Mouse (Mus musculus) midbrain, embryonic 13.5 days (tissue): ENCODE data around the gene Hist1h3a. TPM values are rescaled to one million over a fixed set of nuclear protein-coding genes. Genes with fewer than 3 reads are reported as not detected.
A peak's percentile ranks its signal among the peaks of the same experiment; 100 is the strongest.

Experiments
- ATAC-seq: fragments of 200-750 bp; cut with Nextera tagmentation; 2 replicates; pipeline ENCODE4 v1.8.0; 2017; ENCODE audit warnings: mild to moderate bottlenecking, moderate TSS enrichment, moderate library complexity
- H3K27ac ChIP-seq: fragments of 300-500 bp; sonication (generic); 2 replicates; pipeline ENCODE4 v1.5.1; 2015; ENCODE audit warnings: inconsistent platforms, mild to moderate bottlenecking, moderate library complexity
- H3K27me3 ChIP-seq: fragments of 300-500 bp; sonication (generic); 2 replicates; pipeline ENCODE4 v1.6.1; 2015; ENCODE audit warnings: mild to moderate bottlenecking, inconsistent platforms
- H3K36me3 ChIP-seq: fragments of 300-500 bp; sonication (generic); 2 replicates; pipeline ENCODE4 v1.6.1; 2015; ENCODE audit warnings: mild to moderate bottlenecking, inconsistent platforms
- H3K4me1 ChIP-seq: fragments of 300-500 bp; sonication (generic); replicated peaks from 2 replicates; pipeline ENCODE4 v1.6.1; 2015; ENCODE audit warnings: inconsistent platforms
- H3K4me2 ChIP-seq: fragments of 300-500 bp; sonication (generic); replicated peaks from 2 replicates; pipeline ENCODE4 v1.6.1; 2015; ENCODE audit warnings: moderate library complexity, mild to moderate bottlenecking, inconsistent platforms
- H3K4me3 ChIP-seq: fragments of 300-500 bp; sonication (generic); replicated peaks from 2 replicates; pipeline ENCODE4 v1.5.1; 2015; ENCODE audit warnings: mild to moderate bottlenecking, inconsistent platforms
- H3K9ac ChIP-seq: fragments of 300-500 bp; sonication (generic); replicated peaks from 2 replicates; pipeline ENCODE4 v1.6.1; 2015; ENCODE audit warnings: mild to moderate bottlenecking, inconsistent platforms
- H3K9me3 ChIP-seq: fragments of 300-500 bp; sonication (generic); 2 replicates; pipeline ENCODE4 v1.6.1; 2016; ENCODE audit warnings: mild to moderate bottlenecking, inconsistent platforms
- WGBS: fragments of 180-500 bp; shearing (Covaris S2); methylation state at CpG from one replicate; pipeline ENCODE4 v1.1.7; 2015; 5-methylcytosine and 5-hydroxymethylcytosine counted together
- polyA plus RNA-seq: library from polyadenylated mRNA; unstranded; fragments of >200 nt; fragmentation: Nextera tagmentation; extraction: Ambion mirVana; gene quantifications from 2 replicates; pipeline ENCODE4 v1.2.1, GENCODE M21; 2015

Hist1h3a gene
- polyA plus RNA-seq, 1 experiment from 2014 or later, result 3.3 TPM

DNA sequence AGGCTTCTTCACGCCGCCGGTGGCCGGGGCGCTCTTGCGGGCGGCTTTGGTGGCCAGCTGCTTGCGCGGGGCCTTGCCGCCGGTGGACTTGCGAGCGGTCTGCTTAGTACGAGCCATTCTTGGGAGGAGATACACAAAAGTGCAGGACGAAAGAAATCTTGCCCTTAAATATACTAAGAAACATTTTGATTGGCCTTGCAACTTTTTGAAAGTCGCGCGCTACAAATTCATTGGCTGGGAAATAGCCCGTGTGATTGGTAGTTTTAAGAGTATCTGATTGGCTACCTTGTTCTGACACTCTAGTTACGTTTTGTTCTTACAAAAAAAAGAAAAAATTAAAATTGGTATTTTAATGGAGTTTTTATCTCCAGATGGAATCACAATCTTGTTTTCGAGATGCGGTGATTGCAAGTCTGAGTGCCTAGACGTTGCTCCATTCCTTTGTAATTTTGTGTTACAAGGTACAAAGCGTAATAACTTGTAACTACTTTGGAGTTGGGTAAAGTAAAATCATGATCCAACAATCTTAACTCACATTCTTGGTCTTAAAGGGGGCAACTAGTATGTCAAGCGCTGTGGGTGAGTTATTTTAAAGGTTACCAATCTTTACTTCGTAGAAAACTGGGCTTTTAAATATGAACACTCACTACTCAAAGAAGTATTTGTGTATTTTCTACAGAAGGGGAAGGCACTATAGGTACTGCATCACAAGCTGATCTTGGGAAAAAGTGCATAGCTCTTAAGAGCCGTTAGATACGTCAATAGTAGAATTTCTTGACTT lies 16.6 kb downstream of the Hist1h3a start, which contains the start of gene Hist1h3c:
Gene Hist1h3c, minus strand, starts transcription at position 222 of the 781 bp plus-strand sequence.
- Histone ChIP-seq H3K27ac (peak within 1 kb of the TSS; percentile 94), H3K4me1 (peaks cover 25% of the 10 kb centered on the region), H3K9me3 (no peaks in the 10 kb centered on the region), H3K4me2 (peak within 1 kb of the TSS; percentile 66), H3K9ac (peak within 1 kb of the TSS; percentile 50), H3K36me3 (no peaks in the 10 kb centered on the region), H3K27me3 (no peaks in the 10 kb centered on the region), H3K4me3 (peak within 1 kb of the TSS; percentile 39)
- under 1% methylated on average over 25 of the region's 28 CpGs for WGBS
- peak; percentile 58 for ATAC-seq

DNA sequence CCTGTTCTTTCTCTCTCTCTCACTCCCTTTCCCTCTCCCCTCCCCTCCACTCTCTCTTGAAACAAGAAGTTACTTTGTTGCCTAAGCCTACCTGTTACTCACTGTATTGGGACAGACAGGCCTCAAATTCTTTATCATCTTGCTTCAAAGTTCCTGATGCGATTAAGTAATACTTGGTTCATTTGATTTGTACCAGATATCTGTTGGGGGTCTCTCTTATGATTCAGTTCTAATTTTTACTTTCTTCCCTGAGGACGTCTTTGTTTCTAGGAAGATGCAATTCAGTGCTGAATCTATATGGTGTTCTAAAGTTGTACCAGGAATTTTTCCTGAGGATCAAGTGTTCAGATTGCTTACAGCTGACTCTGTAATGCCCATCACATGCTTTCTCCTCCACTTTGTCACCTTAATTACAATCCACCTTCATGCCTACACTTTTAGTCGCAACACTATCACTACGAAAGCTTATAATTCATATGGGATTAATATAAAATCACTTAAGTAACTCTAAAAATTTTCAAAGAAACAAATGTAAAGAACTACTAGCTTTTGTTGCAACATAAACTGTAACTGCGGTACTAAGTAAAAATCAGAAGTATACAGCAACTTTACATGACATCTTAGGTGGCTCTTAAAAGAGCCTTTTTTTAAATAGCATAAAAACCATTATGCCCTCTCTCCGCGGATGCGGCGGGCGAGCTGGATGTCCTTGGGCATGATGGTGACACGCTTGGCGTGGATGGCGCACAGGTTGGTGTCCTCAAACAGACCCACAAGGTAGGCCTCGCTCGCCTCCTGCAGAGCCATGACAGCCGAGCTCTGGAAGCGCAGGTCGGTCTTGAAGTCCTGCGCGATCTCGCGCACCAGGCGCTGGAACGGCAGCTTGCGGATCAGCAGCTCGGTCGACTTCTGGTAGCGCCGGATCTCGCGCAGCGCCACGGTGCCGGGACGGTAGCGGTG lies 17.5 kb downstream of the Hist1h3a start:
- peaks cover 34% of the 10 kb centered on the region for H3K4me1 ChIP-seq
- H3K4me3 ChIP-seq, result peak overlapping the region; percentile 39
- H3K9ac ChIP-seq, result peak overlapping the region; percentile 39; the same call in 1 of the 2 replicates
- peak overlapping the region; percentile 66 for H3K4me2 ChIP-seq
- H3K27ac ChIP-seq, result peak overlapping the region; percentile 19; the same call in 1 of the 2 replicates
- H3K9me3 ChIP-seq, result no peaks in the 10 kb centered on the region
- H3K36me3 ChIP-seq, result no peaks in the 10 kb centered on the region
- 2% methylated on average over 15 of the region's 36 CpGs for WGBS
- H3K27me3 ChIP-seq, result no peaks in the 10 kb centered on the region
- no peak for ATAC-seq

DNA sequence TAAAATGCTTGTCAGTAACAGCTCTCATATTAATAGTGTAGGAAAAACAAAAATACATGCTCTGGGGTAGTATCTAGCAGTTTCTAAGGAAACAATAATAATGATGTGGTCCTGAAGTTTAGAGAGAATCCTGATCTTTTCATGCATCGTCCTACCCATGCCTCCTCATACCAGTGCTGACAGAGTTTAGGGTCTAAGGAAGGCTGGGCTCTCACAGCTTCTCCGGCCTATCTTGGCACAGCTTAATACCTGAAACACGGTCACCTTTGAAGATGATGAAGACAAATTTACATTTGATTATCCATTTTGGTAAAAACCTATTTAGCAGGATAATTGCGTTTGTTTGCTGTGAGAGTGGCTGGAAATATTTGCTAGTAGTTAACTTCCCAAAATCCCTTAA lies 18.2 kb downstream of the Hist1h3a start:
- H3K27me3 ChIP-seq, result no peaks in the 10 kb centered on the region
- no peaks in the 10 kb centered on the region for H3K36me3 ChIP-seq
- no peak overlapping the region for H3K9ac ChIP-seq
- no peak for ATAC-seq
- H3K27ac ChIP-seq, result peak overlapping the region; percentile 19; the same call in 1 of the 2 replicates
- H3K9me3 ChIP-seq, result no peaks in the 10 kb centered on the region
- peaks cover 41% of the 10 kb centered on the region for H3K4me1 ChIP-seq
- H3K4me2 ChIP-seq, result peak overlapping the region; percentile 66; the same call in 1 of the 2 replicates
- 39% methylated on average over 4 of the region's 4 CpGs for WGBS
- H3K4me3 ChIP-seq, result peak overlapping the region; percentile 39; the same call in 1 of the 2 replicates

DNA sequence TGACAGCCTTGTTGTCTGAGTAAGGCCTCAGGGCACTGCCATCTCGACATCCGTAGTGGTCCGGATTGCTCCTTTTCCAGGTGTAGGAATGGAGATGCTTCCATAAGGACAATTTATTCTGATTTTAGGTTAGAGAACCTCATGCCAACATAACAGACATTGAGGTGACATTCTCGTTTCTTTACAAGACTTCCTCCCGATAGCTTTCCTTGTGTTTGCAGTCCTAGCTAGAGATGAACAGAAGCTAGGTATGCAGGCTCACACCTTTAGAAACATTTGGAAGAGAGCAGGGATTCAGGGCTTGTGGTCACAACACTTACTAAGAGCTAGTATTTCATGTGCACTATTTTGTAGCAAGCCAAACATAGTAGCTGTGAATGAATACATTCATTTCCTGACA lies 19.0 kb downstream of the Hist1h3a start:
- no peak overlapping the region for H3K4me2 ChIP-seq

DNA sequence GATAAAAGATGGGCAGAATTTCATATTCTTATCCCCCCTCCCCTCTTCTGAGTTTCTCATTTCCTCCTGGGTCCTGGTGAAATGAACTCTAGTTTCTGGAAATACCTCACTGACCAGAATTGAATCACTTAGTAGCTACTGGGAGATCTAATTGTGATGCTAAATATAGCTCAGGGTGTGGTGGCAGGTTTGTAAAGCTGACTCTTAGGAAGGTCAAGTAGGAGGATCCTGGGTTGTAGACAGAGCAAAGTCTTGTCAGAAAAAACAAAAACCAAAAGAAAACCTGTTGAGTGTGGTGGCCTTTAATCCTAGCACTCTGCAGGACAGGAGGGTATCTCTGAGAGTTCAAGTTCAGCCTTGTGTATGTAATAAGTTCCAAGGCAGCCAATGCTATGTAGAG lies 20.2 kb downstream of the Hist1h3a start:
- no peak for ATAC-seq
- Histone ChIP-seq H3K9me3 (no peaks in the 10 kb centered on the region), H3K27me3 (no peaks in the 10 kb centered on the region), H3K4me2 (no peak overlapping the region), H3K36me3 (no peaks in the 10 kb centered on the region), H3K9ac (no peak overlapping the region), H3K4me3 (no peak overlapping the region), H3K27ac (no peak overlapping the region), H3K4me1 (peaks cover 35% of the 10 kb centered on the region)

More for the DNA sequence above, 19.0 kb downstream of the Hist1h3a start:
- H3K36me3 ChIP-seq, result no peaks in the 10 kb centered on the region
- H3K9me3 ChIP-seq, result no peaks in the 10 kb centered on the region
- H3K27ac ChIP-seq, result no peak overlapping the region
- H3K9ac ChIP-seq, result no peak overlapping the region
- no peak overlapping the region for H3K4me3 ChIP-seq
- H3K27me3 ChIP-seq, result no peaks in the 10 kb centered on the region
- 80% methylated on average over 5 of the region's 5 CpGs for WGBS
- peaks cover 41% of the 10 kb centered on the region for H3K4me1 ChIP-seq
- ATAC-seq, result no peak

DNA sequence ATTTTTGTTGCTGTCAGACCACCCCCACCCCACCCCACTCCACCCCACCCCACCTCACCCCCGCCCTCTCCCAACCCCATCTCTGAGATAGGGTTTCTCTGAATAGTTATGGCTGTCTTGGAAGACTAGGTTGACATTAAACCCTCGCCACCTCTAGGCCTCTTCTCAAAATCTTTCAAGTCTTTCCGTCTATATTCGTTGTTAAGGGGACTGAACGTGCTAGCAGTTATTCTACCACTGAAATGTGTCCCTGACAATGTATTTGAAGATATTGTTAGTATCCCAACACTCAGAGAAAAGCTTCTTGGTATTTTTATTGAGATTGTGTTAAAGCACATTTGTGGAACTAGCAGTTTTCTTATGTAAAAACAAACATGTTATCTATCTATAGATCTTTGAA lies 21.3 kb downstream of the Hist1h3a start:
- Histone ChIP-seq H3K36me3 (no peaks in the 10 kb centered on the region), H3K27me3 (no peaks in the 10 kb centered on the region), H3K27ac (no peak overlapping the region), H3K9ac (no peak overlapping the region), H3K9me3 (no peaks in the 10 kb centered on the region), H3K4me2 (peak overlapping the region; percentile 100; the same call in 1 of the 2 replicates), H3K4me3 (no peak overlapping the region), H3K4me1 (peaks cover 33% of the 10 kb centered on the region)
- WGBS, result 64% methylated on average over 5 of the region's 5 CpGs
- ATAC-seq, result no peak

DNA sequence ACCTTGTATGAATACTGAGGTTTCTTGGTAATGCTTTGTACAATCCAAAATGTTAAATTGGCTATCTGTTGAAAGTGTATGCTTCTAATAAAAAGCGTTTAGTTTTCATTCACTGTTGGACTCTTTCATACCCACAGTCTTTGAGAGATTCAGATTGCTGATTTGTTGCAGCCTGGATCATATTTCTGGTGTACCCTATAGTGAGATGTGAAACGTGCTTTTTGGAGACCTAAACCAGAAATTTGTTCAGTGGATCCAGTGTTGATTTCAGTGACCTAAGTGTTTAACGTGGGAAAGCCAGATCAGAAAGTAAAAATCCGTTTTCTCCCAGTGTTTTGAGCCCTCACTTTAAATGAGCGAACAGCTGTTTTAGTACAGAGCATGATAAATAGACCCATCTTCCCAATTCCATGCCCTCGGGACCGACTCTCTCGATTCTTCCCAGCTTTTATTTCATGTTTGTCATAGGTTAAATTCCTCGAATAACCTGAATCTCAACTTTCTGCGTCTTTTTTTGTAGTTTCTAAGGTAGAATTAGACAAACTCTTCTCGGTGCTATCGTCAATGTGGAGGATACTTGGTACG lies 21.8 kb downstream of the Hist1h3a start:
- Histone ChIP-seq H3K27me3 (no peaks in the 10 kb centered on the region), H3K36me3 (no peaks in the 10 kb centered on the region), H3K9me3 (no peaks in the 10 kb centered on the region), H3K9ac (peak overlapping the region; percentile 75), H3K27ac (peak overlapping the region; percentile 91), H3K4me3 (peak overlapping the region; percentile 46), H3K4me1 (peaks cover 30% of the 10 kb centered on the region), H3K4me2 (peak overlapping the region; percentile 100)
- WGBS, result 40% methylated on average over 13 of the region's 13 CpGs
- ATAC-seq, result no peak

DNA sequence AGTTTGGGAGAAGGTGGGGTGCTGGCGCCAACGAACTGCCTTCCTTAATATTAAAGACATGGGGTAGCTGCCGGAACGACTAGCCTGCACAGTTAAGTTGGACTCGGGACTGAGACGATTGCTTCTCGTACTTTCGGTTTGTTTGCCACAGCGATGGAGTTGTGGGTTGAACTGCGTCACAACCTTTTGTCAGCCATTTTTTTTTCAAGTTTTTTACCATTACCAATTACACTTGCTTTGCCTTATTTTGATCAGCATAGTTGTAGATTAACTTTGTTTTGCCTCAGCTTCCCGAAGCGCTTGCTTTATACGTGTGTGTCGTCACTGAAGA lies 22.3 kb downstream of the Hist1h3a start:
- Histone ChIP-seq H3K27me3 (no peaks in the 10 kb centered on the region), H3K27ac (peak overlapping the region; percentile 91), H3K9ac (peak overlapping the region; percentile 75), H3K4me3 (peak overlapping the region; percentile 46), H3K36me3 (no peaks in the 10 kb centered on the region), H3K4me1 (peaks cover 29% of the 10 kb centered on the region), H3K4me2 (peak overlapping the region; percentile 100), H3K9me3 (no peaks in the 10 kb centered on the region)
- 1% methylated on average over 14 of the region's 14 CpGs for WGBS
- no peak for ATAC-seq

DNA sequence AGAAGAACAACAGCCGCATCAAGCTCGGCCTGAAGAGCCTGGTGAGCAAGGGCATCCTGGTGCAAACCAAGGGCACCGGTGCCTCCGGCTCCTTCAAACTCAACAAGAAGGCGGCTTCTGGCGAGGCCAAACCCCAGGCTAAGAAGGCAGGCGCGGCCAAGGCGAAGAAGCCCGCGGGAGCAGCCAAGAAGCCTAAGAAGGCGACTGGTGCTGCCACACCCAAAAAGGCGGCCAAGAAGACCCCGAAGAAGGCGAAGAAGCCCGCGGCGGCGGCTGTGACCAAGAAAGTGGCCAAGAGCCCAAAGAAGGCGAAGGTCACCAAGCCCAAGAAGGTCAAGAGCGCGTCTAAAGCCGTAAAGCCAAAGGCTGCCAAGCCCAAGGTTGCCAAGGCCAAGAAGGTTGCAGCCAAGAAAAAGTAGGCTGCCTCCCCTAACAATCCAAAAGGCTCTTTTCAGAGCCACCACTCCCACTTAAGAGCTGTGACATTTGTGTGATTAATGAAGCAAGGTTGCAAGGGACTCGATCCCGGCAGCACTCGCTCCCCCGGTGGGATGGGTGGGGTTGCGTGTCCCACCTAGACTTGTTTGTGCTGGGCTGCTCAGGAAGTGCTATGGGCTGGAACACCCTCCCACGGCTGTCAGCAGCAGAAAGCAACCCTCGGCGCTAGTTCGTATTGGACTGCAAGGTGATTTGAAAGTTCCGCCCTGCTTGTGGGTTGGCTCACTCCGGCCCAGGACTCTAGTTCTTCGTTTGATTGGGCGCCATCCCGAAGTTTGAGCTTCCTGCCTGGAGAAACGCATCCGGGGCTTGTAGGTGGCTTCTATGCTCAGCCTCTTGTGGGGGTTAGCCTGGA lies 22.9 kb downstream of the Hist1h3a start:
- Histone ChIP-seq H3K4me3 (peak overlapping the region; percentile 46), H3K4me1 (peaks cover 25% of the 10 kb centered on the region), H3K9ac (peak overlapping the region; percentile 75), H3K4me2 (peak overlapping the region; percentile 100), H3K36me3 (no peaks in the 10 kb centered on the region), H3K9me3 (no peaks in the 10 kb centered on the region), H3K27me3 (no peaks in the 10 kb centered on the region), H3K27ac (peak overlapping the region; percentile 91)
- peak; percentile 90 for ATAC-seq
- under 1% methylated on average over 39 of the region's 39 CpGs for WGBS

DNA sequence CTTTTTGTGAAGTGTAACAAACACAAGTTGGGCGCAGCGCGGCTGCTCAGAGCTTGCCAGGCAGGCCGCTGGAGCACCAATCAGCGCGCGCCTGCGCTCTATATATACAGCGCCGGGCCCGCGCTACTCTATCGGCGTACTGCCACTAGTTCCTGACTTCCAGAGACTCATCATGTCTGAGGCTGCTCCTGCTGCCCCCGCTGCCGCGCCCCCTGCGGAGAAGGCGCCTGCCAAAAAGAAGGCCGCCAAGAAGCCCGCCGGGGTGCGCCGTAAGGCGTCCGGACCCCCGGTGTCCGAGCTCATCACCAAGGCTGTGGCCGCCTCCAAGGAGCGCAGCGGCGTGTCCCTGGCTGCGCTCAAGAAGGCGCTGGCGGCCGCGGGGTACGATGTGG lies 23.5 kb downstream of the Hist1h3a start, which contains the start of gene Hist1h1c:
Gene Hist1h1c, plus strand, starts transcription at position 132 of the 392 bp plus-strand sequence.
- Histone ChIP-seq H3K27ac (peak within 1 kb of the TSS; percentile 91), H3K27me3 (no peaks in the 10 kb centered on the region), H3K9ac (peak within 1 kb of the TSS; percentile 75), H3K9me3 (no peaks in the 10 kb centered on the region), H3K4me2 (peak within 1 kb of the TSS; percentile 100), H3K4me1 (peaks cover 25% of the 10 kb centered on the region), H3K36me3 (no peaks in the 10 kb centered on the region), H3K4me3 (peak within 1 kb of the TSS; percentile 46)
- 0% methylated on average over 36 of the region's 38 CpGs for WGBS
- ATAC-seq, result peak; percentile 97

DNA sequence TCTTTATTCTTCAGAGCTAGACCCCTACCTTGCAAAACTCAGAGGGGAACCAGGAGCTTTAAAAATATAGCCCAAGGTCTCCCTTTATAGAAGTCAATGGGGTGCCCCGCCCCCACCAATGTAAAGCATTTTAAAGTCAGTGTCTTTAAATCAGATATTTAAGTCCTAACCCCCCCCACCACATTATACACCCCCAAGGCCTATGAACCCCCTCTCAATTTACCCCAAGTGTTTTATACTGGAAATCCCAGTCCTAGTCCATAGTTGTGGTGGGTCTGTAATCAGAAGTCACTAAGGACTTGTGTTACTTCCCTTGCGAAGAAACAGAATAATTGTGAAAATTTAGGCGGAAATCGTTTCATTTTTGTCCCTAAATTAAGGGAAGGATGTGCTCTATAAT lies 24.1 kb downstream of the Hist1h3a start:
- peaks cover 25% of the 10 kb centered on the region for H3K4me1 ChIP-seq
- no peaks in the 10 kb centered on the region for H3K36me3 ChIP-seq
- no peak for ATAC-seq
- H3K9me3 ChIP-seq, result no peaks in the 10 kb centered on the region
- peak overlapping the region; percentile 75 for H3K9ac ChIP-seq
- 16% methylated on average over 4 of the region's 4 CpGs for WGBS
- peak overlapping the region; percentile 91 for H3K27ac ChIP-seq
- no peaks in the 10 kb centered on the region for H3K27me3 ChIP-seq
- peak overlapping the region; percentile 46 for H3K4me3 ChIP-seq
- H3K4me2 ChIP-seq, result peak overlapping the region; percentile 100
